Mouse (Mus musculus): ENCODE measurements around the gene Alpk1.

GRCm38 (mm10) chr3:127716759-127717158 is 63.6 kb downstream of the Alpk1 start:
- TF ChIP-seq CTCF (IDR thresholded peaks at IDR 0.05; ENCODE audit: low read depth): no peak
- TF ChIP-seq EP300 (IDR thresholded peaks at IDR 0.05; ENCODE audit: low read depth): no peak

All from liver, embryonic 14.5 days (tissue).